Mouse (Mus musculus): Measurements from ENCODE around the gene Kif17.

DNA sequence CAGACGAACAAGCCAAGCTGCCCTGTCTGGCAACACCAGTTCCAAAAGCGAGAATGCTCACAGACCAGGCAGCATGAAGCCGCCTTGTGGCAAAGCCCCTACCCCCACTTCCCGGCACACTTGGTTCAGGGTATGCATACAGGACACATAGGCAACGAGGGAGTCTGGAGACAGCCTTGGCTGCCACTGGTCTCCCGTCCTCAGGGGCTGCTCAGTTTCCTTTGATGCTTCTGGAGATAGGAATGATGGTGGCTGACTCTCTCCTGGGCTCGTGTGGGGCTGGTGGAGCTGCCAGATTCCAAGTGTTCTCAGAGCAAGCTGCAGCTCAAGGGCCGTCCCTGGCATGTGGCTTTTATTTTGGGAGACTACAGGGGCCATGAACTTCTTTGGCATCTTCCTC, 91.2 kb downstream of the Kif17 start:
- TF ChIP-seq CTCF (IDR thresholded peaks at IDR 0.05; ENCODE audit: control insufficient read depth, insufficient read depth, low read length) (no peak), POLR2A (IDR thresholded peaks at IDR 0.05; ENCODE audit: borderline replicate concordance, control insufficient read depth, low read depth, low read length) (no peak)
